Mouse (Mus musculus) C2C12 (cell line): ENCODE results near the gene Rsph3b.

ENCODE experiments used
- CTCF ChIP-seq: IDR thresholded peaks from one replicate; pipeline ENCODE4 v1.5.1; 2011; ENCODE audit not compliant: control insufficient read depth, insufficient read depth, insufficient read length
- USF1 ChIP-seq: IDR thresholded peaks from one replicate; pipeline ENCODE4 v1.6.1; 2011; ENCODE audit warnings: low read depth, mild to moderate bottlenecking, control low read depth, moderate library complexity

- TF ChIP-seq CTCF (no peak), USF1 (no peak)
These were observed 77.1 kb downstream of the Rsph3b start for GRCm38 (mm10) chr17:6871421-6871820.
